Mouse (Mus musculus): ENCODE data around the gene Olfr467. TPM values are rescaled to one million over a fixed set of nuclear protein-coding genes. Genes with fewer than 3 reads are reported as not detected.

Gene Olfr467
- polyA plus RNA-seq (2015; fragmentation: Nextera tagmentation; extraction: Ambion mirVana): not detected in 2 replicates

GRCm38 (mm10) chr7:107811963-107812362, at the start of gene Olfr467:
Gene Olfr467, plus strand, starts transcription at chr7:107812263.
- Histone ChIP-seq H3K36me3 (ENCODE audit: control insufficient read depth, insufficient read depth, low read length) (no peaks in the 10 kb centered on the region), H3K4me2 (ENCODE audit: low read length) (no peak within 1 kb of the TSS), H3K27me3 (ENCODE audit: control insufficient read depth, insufficient read depth, low read depth, low read length) (no peaks in the 10 kb centered on the region), H3K9ac (ENCODE audit: low read depth, low read length) (no peak within 1 kb of the TSS), H3K4me1 (ENCODE audit: control insufficient read depth, insufficient read depth, low read length) (no peaks in the 10 kb centered on the region), H3K27ac (ENCODE audit: low read length) (no peak within 1 kb of the TSS), H3K9me3 (replicated peaks; ENCODE audit: control insufficient read depth, low read length, poor library complexity, severe bottlenecking) (no peaks in the 10 kb centered on the region), H3K4me3 (ENCODE audit: low read depth, low read length) (no peak within 1 kb of the TSS)
- no peak for ATAC-seq

- 54% methylated on average over 6 of the region's 6 CpGs for WGBS
- no peak overlapping the region for H3K27ac ChIP-seq (ENCODE audit: low read length)
Measured at GRCm38 (mm10) chr7:107770812-107771211, 41.3 kb upstream of the Olfr467 start.

GRCm38 (mm10) chr7:107778216-107778615, 33.8 kb upstream of the Olfr467 start:
- no peak overlapping the region for H3K4me2 ChIP-seq (ENCODE audit: low read length)
- no peaks in the 10 kb centered on the region for H3K9me3 ChIP-seq (replicated peaks; ENCODE audit: control insufficient read depth, low read length, poor library complexity, severe bottlenecking)
- no peaks in the 10 kb centered on the region for H3K36me3 ChIP-seq (ENCODE audit: control insufficient read depth, insufficient read depth, low read length)
- no peak overlapping the region for H3K27ac ChIP-seq (ENCODE audit: low read length)
- no peaks in the 10 kb centered on the region for H3K27me3 ChIP-seq (ENCODE audit: control insufficient read depth, insufficient read depth, low read depth, low read length)
- 84% methylated on average over 1 of the region's 1 CpGs for WGBS
- H3K4me3 ChIP-seq (ENCODE audit: low read depth, low read length): no peak overlapping the region
- ATAC-seq: no peak
- no peak overlapping the region for H3K9ac ChIP-seq (ENCODE audit: low read depth, low read length)
- H3K4me1 ChIP-seq (ENCODE audit: control insufficient read depth, insufficient read depth, low read length): no peaks in the 10 kb centered on the region

More at GRCm38 (mm10) chr7:107770812-107771211, 41.3 kb upstream of the Olfr467 start:
- Histone ChIP-seq H3K4me2 (ENCODE audit: low read length) (no peak overlapping the region), H3K27me3 (ENCODE audit: control insufficient read depth, insufficient read depth, low read depth, low read length) (no peaks in the 10 kb centered on the region), H3K9ac (ENCODE audit: low read depth, low read length) (no peak overlapping the region), H3K9me3 (replicated peaks; ENCODE audit: control insufficient read depth, low read length, poor library complexity, severe bottlenecking) (no peaks in the 10 kb centered on the region), H3K4me1 (ENCODE audit: control insufficient read depth, insufficient read depth, low read length) (no peaks in the 10 kb centered on the region), H3K4me3 (ENCODE audit: low read depth, low read length) (no peak overlapping the region), H3K36me3 (ENCODE audit: control insufficient read depth, insufficient read depth, low read length) (no peaks in the 10 kb centered on the region)
- ATAC-seq: no peak

GRCm38 (mm10) chr7:107779611-107780010, 32.5 kb upstream of the Olfr467 start:
- Histone ChIP-seq H3K4me2 (ENCODE audit: low read length) (no peak overlapping the region), H3K36me3 (ENCODE audit: control insufficient read depth, insufficient read depth, low read length) (no peaks in the 10 kb centered on the region), H3K9me3 (replicated peaks; ENCODE audit: control insufficient read depth, low read length, poor library complexity, severe bottlenecking) (no peaks in the 10 kb centered on the region), H3K4me3 (ENCODE audit: low read depth, low read length) (no peak overlapping the region), H3K27ac (ENCODE audit: low read length) (no peak overlapping the region), H3K4me1 (ENCODE audit: control insufficient read depth, insufficient read depth, low read length) (no peaks in the 10 kb centered on the region), H3K9ac (ENCODE audit: low read depth, low read length) (no peak overlapping the region), H3K27me3 (ENCODE audit: control insufficient read depth, insufficient read depth, low read depth, low read length) (no peaks in the 10 kb centered on the region)
- ATAC-seq: 0 out of 2 replicates have a peak, but pooled peaks have one; percentile 39
- WGBS: 43% methylated on average over 4 of the region's 4 CpGs

- H3K9me3 ChIP-seq (replicated peaks; ENCODE audit: control insufficient read depth, low read length, poor library complexity, severe bottlenecking): no peaks in the 10 kb centered on the region
- ATAC-seq: peak; percentile 79
- H3K27ac ChIP-seq (ENCODE audit: low read length): no peak overlapping the region
- no peak overlapping the region for H3K9ac ChIP-seq (ENCODE audit: low read depth, low read length)
- no peaks in the 10 kb centered on the region for H3K27me3 ChIP-seq (ENCODE audit: control insufficient read depth, insufficient read depth, low read depth, low read length)
- H3K4me2 ChIP-seq (ENCODE audit: low read length): no peak overlapping the region
- WGBS: 66% methylated on average over 3 of the region's 3 CpGs
- H3K36me3 ChIP-seq (ENCODE audit: control insufficient read depth, insufficient read depth, low read length): no peaks in the 10 kb centered on the region
- H3K4me3 ChIP-seq (ENCODE audit: low read depth, low read length): no peak overlapping the region
- no peaks in the 10 kb centered on the region for H3K4me1 ChIP-seq (ENCODE audit: control insufficient read depth, insufficient read depth, low read length)
Measured at GRCm38 (mm10) chr7:107787977-107788620, 24.0 kb upstream of the Olfr467 start.

GRCm38 (mm10) chr7:107796500-107796899, 15.6 kb upstream of the Olfr467 start:
- Histone ChIP-seq H3K36me3 (ENCODE audit: control insufficient read depth, insufficient read depth, low read length) (no peaks in the 10 kb centered on the region), H3K27ac (ENCODE audit: low read length) (no peak overlapping the region), H3K9ac (ENCODE audit: low read depth, low read length) (no peak overlapping the region), H3K27me3 (ENCODE audit: control insufficient read depth, insufficient read depth, low read depth, low read length) (no peaks in the 10 kb centered on the region), H3K4me2 (ENCODE audit: low read length) (no peak overlapping the region), H3K9me3 (replicated peaks; ENCODE audit: control insufficient read depth, low read length, poor library complexity, severe bottlenecking) (no peaks in the 10 kb centered on the region), H3K4me1 (ENCODE audit: control insufficient read depth, insufficient read depth, low read length) (no peaks in the 10 kb centered on the region), H3K4me3 (ENCODE audit: low read depth, low read length) (no peak overlapping the region)
- 92% methylated on average over 2 of the region's 2 CpGs for WGBS
- ATAC-seq: no peak

GRCm38 (mm10) chr7:107801108-107801507, 11.0 kb upstream of the Olfr467 start, which contains the start of gene Ovch2:
Gene Ovch2, minus strand, starts transcription at chr7:107801208.
- no peak within 1 kb of the TSS for H3K4me3 ChIP-seq (ENCODE audit: low read depth, low read length)
- H3K27me3 ChIP-seq (ENCODE audit: control insufficient read depth, insufficient read depth, low read depth, low read length): no peaks in the 10 kb centered on the region
- H3K4me2 ChIP-seq (ENCODE audit: low read length): no peak within 1 kb of the TSS
- H3K27ac ChIP-seq (ENCODE audit: low read length): no peak within 1 kb of the TSS
- no peaks in the 10 kb centered on the region for H3K36me3 ChIP-seq (ENCODE audit: control insufficient read depth, insufficient read depth, low read length)
- no peak for ATAC-seq
- H3K9ac ChIP-seq (ENCODE audit: low read depth, low read length): no peak within 1 kb of the TSS
- 87% methylated on average over 2 of the region's 2 CpGs for WGBS
- H3K9me3 ChIP-seq (replicated peaks; ENCODE audit: control insufficient read depth, low read length, poor library complexity, severe bottlenecking): no peaks in the 10 kb centered on the region
- H3K4me1 ChIP-seq (ENCODE audit: control insufficient read depth, insufficient read depth, low read length): no peaks in the 10 kb centered on the region

GRCm38 (mm10) chr7:107802138-107802537, 9.9 kb upstream of the Olfr467 start:
- 71% methylated on average over 3 of the region's 3 CpGs for WGBS
- H3K4me3 ChIP-seq (ENCODE audit: low read depth, low read length): no peak overlapping the region
- H3K4me2 ChIP-seq (ENCODE audit: low read length): no peak overlapping the region
- no peaks in the 10 kb centered on the region for H3K4me1 ChIP-seq (ENCODE audit: control insufficient read depth, insufficient read depth, low read length)
- H3K27me3 ChIP-seq (ENCODE audit: control insufficient read depth, insufficient read depth, low read depth, low read length): no peaks in the 10 kb centered on the region
- no peak overlapping the region for H3K27ac ChIP-seq (ENCODE audit: low read length)
- no peaks in the 10 kb centered on the region for H3K36me3 ChIP-seq (ENCODE audit: control insufficient read depth, insufficient read depth, low read length)
- H3K9ac ChIP-seq (ENCODE audit: low read depth, low read length): no peak overlapping the region
- no peaks in the 10 kb centered on the region for H3K9me3 ChIP-seq (replicated peaks; ENCODE audit: control insufficient read depth, low read length, poor library complexity, severe bottlenecking)
- ATAC-seq: no peak

GRCm38 (mm10) chr7:107819442-107819841, 7.4 kb downstream of the Olfr467 start:
- Histone ChIP-seq H3K27ac (ENCODE audit: low read length) (no peak overlapping the region), H3K9ac (ENCODE audit: low read depth, low read length) (no peak overlapping the region), H3K27me3 (ENCODE audit: control insufficient read depth, insufficient read depth, low read depth, low read length) (no peaks in the 10 kb centered on the region), H3K4me1 (ENCODE audit: control insufficient read depth, insufficient read depth, low read length) (no peaks in the 10 kb centered on the region), H3K4me2 (ENCODE audit: low read length) (no peak overlapping the region), H3K36me3 (ENCODE audit: control insufficient read depth, insufficient read depth, low read length) (no peaks in the 10 kb centered on the region), H3K4me3 (ENCODE audit: low read depth, low read length) (no peak overlapping the region), H3K9me3 (replicated peaks; ENCODE audit: control insufficient read depth, low read length, poor library complexity, severe bottlenecking) (no peaks in the 10 kb centered on the region)
- no peak for ATAC-seq
